Mouse (Mus musculus) spleen, postnatal 0 days (tissue): ENCODE results near the gene Tsen2. TPM values are rescaled to one million over a fixed set of nuclear protein-coding genes. Genes with fewer than 3 reads are reported as not detected.

Experiments
- polyA plus RNA-seq: library from polyadenylated mRNA; unstranded; fragments of >200 nt; fragmentation: Nextera tagmentation; extraction: Ambion mirVana; gene quantifications from 2 replicates; pipeline ENCODE4 v1.2.1, GENCODE M21; 2015

Gene Tsen2
- polyA plus RNA-seq, result 11.1 and 12.9 TPM in 2 replicates

DNA sequence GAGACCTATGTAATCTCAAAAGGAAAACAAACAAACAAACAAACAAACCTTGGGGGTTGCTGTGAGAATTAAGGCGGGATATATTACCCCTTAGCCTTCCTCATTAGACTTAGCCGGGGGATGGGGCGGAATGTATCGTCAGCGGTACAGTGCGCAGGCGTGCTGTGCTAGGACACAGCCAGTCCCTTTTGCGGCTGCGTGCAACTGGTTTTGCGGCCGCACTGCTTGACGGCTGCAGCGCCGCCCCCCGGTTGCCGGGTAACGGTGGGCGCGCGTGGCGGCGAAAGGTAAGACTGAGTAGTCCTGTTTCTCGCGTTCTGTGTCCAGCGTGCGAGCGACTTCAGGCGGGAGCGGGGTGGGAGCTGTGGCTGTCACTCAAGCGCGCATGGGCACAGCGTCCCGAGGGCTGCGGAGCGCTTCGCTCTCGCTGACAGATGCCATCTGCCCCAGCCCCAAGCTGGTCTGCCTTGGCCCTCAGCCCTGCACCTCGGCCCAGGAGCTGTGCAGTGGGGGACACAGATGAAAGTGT, at the start of gene Tsen2:
Gene Tsen2 (plus strand): TSS at position 223 of the 529 bp plus-strand sequence.

DNA sequence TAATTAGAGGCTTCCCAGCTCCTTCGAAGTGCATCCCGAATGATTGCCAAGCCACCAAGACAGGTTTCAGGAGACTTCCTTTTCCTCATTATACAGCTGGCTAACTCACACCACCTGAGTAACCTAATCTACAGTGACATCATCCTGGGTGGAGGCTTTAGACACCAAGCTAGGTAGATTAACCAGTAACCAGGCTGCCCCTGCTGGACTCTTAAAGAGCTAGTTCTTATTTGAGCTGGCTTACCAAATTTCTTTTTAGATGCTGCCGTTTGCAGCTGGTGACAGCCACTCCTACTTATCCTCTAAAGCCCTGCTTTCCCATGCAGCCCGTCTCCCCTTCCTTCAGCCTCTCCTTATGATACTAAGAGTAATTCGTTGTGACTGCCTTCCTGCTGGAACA, 48.0 kb downstream of the Tsen2 start, which contains the start of gene Mkrn2os:
Gene Mkrn2os (minus strand): TSS at position 119 of the 400 bp plus-strand sequence.

DNA sequence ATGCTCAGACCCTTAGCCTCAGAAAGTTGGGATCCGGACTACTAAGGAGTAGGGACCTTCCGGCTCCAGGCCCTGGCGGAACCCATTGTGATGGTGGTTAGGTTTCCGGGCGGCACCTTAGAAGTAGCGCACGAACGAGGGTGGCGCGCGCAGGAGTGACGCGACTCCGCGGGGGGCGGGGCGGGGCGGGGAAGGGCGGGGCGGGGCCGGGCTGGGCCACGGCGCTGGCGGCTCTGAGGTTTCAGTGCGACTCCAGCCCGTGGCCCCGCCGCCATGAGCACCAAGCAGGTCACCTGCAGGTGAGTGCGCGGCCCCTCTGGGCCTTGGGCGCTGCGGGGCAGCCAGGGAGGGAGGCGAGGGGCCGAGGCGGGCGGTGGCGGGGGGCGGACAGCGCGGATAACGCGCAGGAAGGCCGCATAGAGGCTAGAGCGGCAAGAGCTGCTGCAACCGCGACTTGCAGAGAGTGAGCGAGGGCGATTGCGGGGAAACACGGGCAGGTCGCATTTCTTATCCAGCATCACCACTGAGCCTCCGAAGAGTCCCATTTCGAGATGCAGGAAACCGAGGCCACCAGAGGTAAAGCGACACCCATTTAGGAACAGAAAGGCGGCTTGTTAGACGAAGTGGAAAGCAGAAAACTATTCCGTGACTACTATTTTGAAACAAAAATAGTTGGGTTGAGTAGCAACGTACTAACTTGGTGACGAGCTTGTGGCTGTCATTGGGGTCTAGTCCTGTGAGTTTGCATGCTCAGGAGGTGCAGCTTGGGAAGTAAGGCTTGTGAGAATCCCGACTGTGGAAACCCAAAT, 57.5 kb downstream of the Tsen2 start, which contains the start of gene Mkrn2:
Gene Mkrn2 (plus strand): TSS at position 188 of the 809 bp plus-strand sequence.

Other genes starting within 250 kb of the Tsen2 start
- gene Pparg, start 183.7 kb upstream of the Tsen2 start, polyA plus RNA-seq, result 3.0 and 3.4 TPM in 2 replicates
- gene Mkrn2os, start 47.9 kb downstream of the Tsen2 start, polyA plus RNA-seq, result 0.05 TPM in 1 of 2 replicates, not detected in the other
- 12.3 and 13.0 TPM in 2 replicates for gene Mkrn2, start 57.2 kb downstream of the Tsen2 start, polyA plus RNA-seq
- gene Raf1, start 132.0 kb downstream of the Tsen2 start, polyA plus RNA-seq, result 48.9 and 50.0 TPM in 2 replicates
- gene Tmem40, start 217.7 kb downstream of the Tsen2 start, polyA plus RNA-seq, result 32.7 and 35.0 TPM in 2 replicates
- 2.1 and 2.8 TPM in 2 replicates for gene Cand2, start 229.9 kb downstream of the Tsen2 start, polyA plus RNA-seq